ENCODE assay signal across 8 mouse cellular contexts in genomic region chr11:100004846-100005245, GRCm38 (mm10). TPM values are rescaled to one million over a fixed set of nuclear protein-coding genes. Genes with fewer than 3 reads are reported as not detected.
DNase-seq lines count a peak whose midpoint lies in the region; ATAC-seq and TF ChIP-seq lines count a peak whose summit lies in the region.

No protein-coding gene starts in this region.

- H3K4me2 ChIP-seq in hindbrain, embryonic 14.5 days (replicated peaks), result no peak overlapping the region
- H3K4me2 ChIP-seq in hindbrain, embryonic 13.5 days, result no peak overlapping the region
- no peak overlapping the region for H3K4me2 ChIP-seq in midbrain, postnatal 0 days (ENCODE audit: low read depth, low read length, poor library complexity, severe bottlenecking)
- H3K4me2 ChIP-seq in forebrain, embryonic 12.5 days, result no peak overlapping the region

- H3K4me3 ChIP-seq in hindbrain, embryonic 14.5 days (replicated peaks; ENCODE audit: low read length), result no peak overlapping the region
- no peak overlapping the region for H3K4me3 ChIP-seq in hindbrain, embryonic 13.5 days
- H3K4me3 ChIP-seq in E14TG2a.4 (replicated peaks; ENCODE audit: low read length), result no peak overlapping the region
- no peak overlapping the region for H3K4me3 ChIP-seq in embryonic fibroblast, embryonic 13.5 days (ENCODE audit: insufficient read depth, low read length)
- H3K4me3 ChIP-seq in midbrain, postnatal 0 days (ENCODE audit: low read depth, low read length), result no peak overlapping the region
- H3K4me3 ChIP-seq in forebrain, embryonic 12.5 days (replicated peaks), result no peak overlapping the region

- ATAC-seq in hindbrain, embryonic 14.5 days (ENCODE audit: low FRiP score), result no peak
- ATAC-seq in hindbrain, embryonic 13.5 days (ENCODE audit: low FRiP score), result no peak
- no peak for ATAC-seq in midbrain, postnatal 0 days (ENCODE audit: low FRiP score)
- ATAC-seq in forebrain, embryonic 12.5 days (ENCODE audit: low FRiP score), result no peak

- no peaks in the 10 kb centered on the region for H3K4me1 ChIP-seq in hindbrain, embryonic 14.5 days (replicated peaks; ENCODE audit: control insufficient read depth, insufficient read depth, low read length)
- no peaks in the 10 kb centered on the region for H3K4me1 ChIP-seq in hindbrain, embryonic 13.5 days (replicated peaks)
- no peaks in the 10 kb centered on the region for H3K4me1 ChIP-seq in E14TG2a.4 (replicated peaks; ENCODE audit: low read depth, low read length)
- no peaks in the 10 kb centered on the region for H3K4me1 ChIP-seq in embryonic fibroblast, embryonic 13.5 days (ENCODE audit: control insufficient read depth, insufficient read depth, low read length)
- H3K4me1 ChIP-seq in midbrain, postnatal 0 days (ENCODE audit: insufficient read depth, low read length), result no peaks in the 10 kb centered on the region
- H3K4me1 ChIP-seq in forebrain, embryonic 12.5 days, result no peaks in the 10 kb centered on the region

- H3K9me3 ChIP-seq in hindbrain, embryonic 14.5 days (ENCODE audit: control insufficient read depth, low read length), result 0 out of 2 replicates have a peak, but pooled peaks cover 5% of the 10 kb centered on the region
- no peaks in the 10 kb centered on the region for H3K9me3 ChIP-seq in hindbrain, embryonic 13.5 days
- peaks cover 4% of the 10 kb centered on the region; the same call in 1 of the 2 replicates for H3K9me3 ChIP-seq in E14TG2a.4 (ENCODE audit: low read length)
- H3K9me3 ChIP-seq in midbrain, postnatal 0 days (ENCODE audit: low read length), result no peaks in the 10 kb centered on the region
- H3K9me3 ChIP-seq in forebrain, embryonic 12.5 days, result no peaks in the 10 kb centered on the region

- no peak overlapping the region for H3K27ac ChIP-seq in hindbrain, embryonic 14.5 days
- no peak overlapping the region for H3K27ac ChIP-seq in hindbrain, embryonic 13.5 days
- H3K27ac ChIP-seq in embryonic fibroblast, embryonic 13.5 days (ENCODE audit: insufficient read depth, low read length), result no peak overlapping the region
- H3K27ac ChIP-seq in midbrain, postnatal 0 days (ENCODE audit: low read depth, low read length), result no peak overlapping the region
- no peak overlapping the region for H3K27ac ChIP-seq in forebrain, embryonic 12.5 days

- H3K9ac ChIP-seq in hindbrain, embryonic 14.5 days, result no peak overlapping the region
- H3K9ac ChIP-seq in hindbrain, embryonic 13.5 days, result no peak overlapping the region
- H3K9ac ChIP-seq in midbrain, postnatal 0 days (replicated peaks; ENCODE audit: low read length, poor library complexity, severe bottlenecking), result no peak overlapping the region
- H3K9ac ChIP-seq in forebrain, embryonic 12.5 days, result no peak overlapping the region

- 28% methylated on average over 6 of the region's 6 CpGs for WGBS in hindbrain, embryonic 14.5 days
- WGBS in hindbrain, embryonic 13.5 days, result 25% methylated on average over 6 of the region's 6 CpGs
- 26% methylated on average over 6 of the region's 6 CpGs for WGBS in midbrain, postnatal 0 days
- 33% methylated on average over 6 of the region's 6 CpGs for WGBS in forebrain, embryonic 12.5 days

- H3K27me3 ChIP-seq in hindbrain, embryonic 14.5 days (ENCODE audit: control insufficient read depth, insufficient read depth, low read length), result no peaks in the 10 kb centered on the region
- H3K27me3 ChIP-seq in hindbrain, embryonic 13.5 days, result no peaks in the 10 kb centered on the region
- H3K27me3 ChIP-seq in E14TG2a.4 (ENCODE audit: insufficient read depth, low read length), result no peaks in the 10 kb centered on the region; the same call in 1 of the 2 replicates
- no peaks in the 10 kb centered on the region for H3K27me3 ChIP-seq in midbrain, postnatal 0 days (ENCODE audit: insufficient read depth, low read length)
- no peaks in the 10 kb centered on the region for H3K27me3 ChIP-seq in forebrain, embryonic 12.5 days

- peak; percentile 98 for TF ChIP-seq CTCF in E14TG2a.4 (conservative IDR thresholded peaks at IDR 0.05; ENCODE audit: low read length)
- peak; percentile 46; the same call in 1 of the 2 replicates for TF ChIP-seq CTCF in embryonic fibroblast, embryonic 13.5 days (IDR thresholded peaks at IDR 0.05; ENCODE audit: borderline replicate concordance, insufficient read depth, low read length)
- peak; percentile 91 for TF ChIP-seq CTCF in midbrain, postnatal 0 days (IDR thresholded peaks at IDR 0.05)

- no peak for TF ChIP-seq POLR2A in embryonic fibroblast, embryonic 13.5 days (IDR thresholded peaks at IDR 0.05; ENCODE audit: low read depth, low read length)

- no peaks in the 10 kb centered on the region for H3K36me3 ChIP-seq in hindbrain, embryonic 14.5 days (replicated peaks; ENCODE audit: control insufficient read depth, insufficient read depth)
- H3K36me3 ChIP-seq in hindbrain, embryonic 13.5 days, result no peaks in the 10 kb centered on the region
- no peaks in the 10 kb centered on the region for H3K36me3 ChIP-seq in E14TG2a.4 (ENCODE audit: insufficient read depth, low read length)
- H3K36me3 ChIP-seq in midbrain, postnatal 0 days (ENCODE audit: insufficient read depth, low read length), result no peaks in the 10 kb centered on the region
- no peaks in the 10 kb centered on the region for H3K36me3 ChIP-seq in forebrain, embryonic 12.5 days (replicated peaks)

- DNase-seq in hindbrain, embryonic 14.5 days (ENCODE audit: low spot score), result peak; percentile 67
- peak; percentile 62 for DNase-seq in adrenal gland, postnatal 14 days
- peak; percentile 58 for DNase-seq in layer of hippocampus, adult 9-11 months
- peak; percentile 64 for DNase-seq in midbrain, postnatal 0 days (ENCODE audit: low spot score)

RNA-seq across cellular contexts. Expression of gene Krtap17-1, which starts 11.1 kb away (rescaled TPM):
- polyA plus RNA-seq in hindbrain, embryonic 14.5 days (2014; fragmentation: Nextera tagmentation; extraction: Ambion mirVana), result 0.86 and 1.5 TPM in 2 replicates
- polyA plus RNA-seq in hindbrain, embryonic 13.5 days (2015; fragmentation: Nextera tagmentation; extraction: Ambion mirVana), result 0.45 TPM in 1 of 2 replicates, not detected in the other
- not detected in 2 replicates for total RNA-seq in adrenal gland, postnatal 14 days (2021)
- polyA plus RNA-seq in embryonic fibroblast, embryonic 13.5 days (2011; ENCODE audit: insufficient read length, low read depth, missing spikeins), result not detected in 2 replicates
- 0.22 and 1.4 TPM in 2 replicates for total RNA-seq in midbrain, postnatal 0 days (2014; rRNA removed)
- 1.7 TPM in 2 replicates for polyA plus RNA-seq in midbrain, postnatal 0 days (2015; fragmentation: Nextera tagmentation; extraction: Ambion mirVana)
- polyA plus RNA-seq in forebrain, embryonic 12.5 days (2016; fragmentation: Nextera tagmentation; extraction: Ambion mirVana), result not detected in 2 replicates

RNA-seq across cellular contexts. Expression of gene Krt33a, which starts 11.2 kb away (rescaled TPM):
- polyA plus RNA-seq in hindbrain, embryonic 14.5 days (2014; fragmentation: Nextera tagmentation; extraction: Ambion mirVana), result not detected in 2 replicates
- not detected in 2 replicates for polyA plus RNA-seq in hindbrain, embryonic 13.5 days (2015; fragmentation: Nextera tagmentation; extraction: Ambion mirVana)
- total RNA-seq in adrenal gland, postnatal 14 days (2021), result not detected in 2 replicates
- polyA plus RNA-seq in embryonic fibroblast, embryonic 13.5 days (2011; ENCODE audit: insufficient read length, low read depth, missing spikeins), result not detected in 2 replicates
- not detected in 2 replicates for total RNA-seq in midbrain, postnatal 0 days (2014; rRNA removed)
- not detected in 2 replicates for polyA plus RNA-seq in midbrain, postnatal 0 days (2015; fragmentation: Nextera tagmentation; extraction: Ambion mirVana)
- not detected in 2 replicates for polyA plus RNA-seq in forebrain, embryonic 12.5 days (2016; fragmentation: Nextera tagmentation; extraction: Ambion mirVana)

RNA-seq across cellular contexts. Expression of gene Krtap16-1, which starts 18.4 kb away (rescaled TPM):
- polyA plus RNA-seq in hindbrain, embryonic 14.5 days (2014; fragmentation: Nextera tagmentation; extraction: Ambion mirVana), result 0.16 and 0.29 TPM in 2 replicates
- polyA plus RNA-seq in hindbrain, embryonic 13.5 days (2015; fragmentation: Nextera tagmentation; extraction: Ambion mirVana), result 0.09 and 0.13 TPM in 2 replicates
- total RNA-seq in adrenal gland, postnatal 14 days (2021), result not detected in 2 replicates
- polyA plus RNA-seq in embryonic fibroblast, embryonic 13.5 days (2011; ENCODE audit: insufficient read length, low read depth, missing spikeins), result not detected in 2 replicates
- not detected in 2 replicates for total RNA-seq in midbrain, postnatal 0 days (2014; rRNA removed)
- polyA plus RNA-seq in midbrain, postnatal 0 days (2015; fragmentation: Nextera tagmentation; extraction: Ambion mirVana), result not detected in 2 replicates
- polyA plus RNA-seq in forebrain, embryonic 12.5 days (2016; fragmentation: Nextera tagmentation; extraction: Ambion mirVana), result not detected in 2 replicates

RNA-seq across cellular contexts. Expression of gene Krt33b, which starts 24.8 kb away (rescaled TPM):
- 0.13 TPM in 1 of 2 replicates, not detected in the other for polyA plus RNA-seq in hindbrain, embryonic 14.5 days (2014; fragmentation: Nextera tagmentation; extraction: Ambion mirVana)
- not detected in 2 replicates for polyA plus RNA-seq in hindbrain, embryonic 13.5 days (2015; fragmentation: Nextera tagmentation; extraction: Ambion mirVana)
- total RNA-seq in adrenal gland, postnatal 14 days (2021), result not detected in 2 replicates
- not detected in 2 replicates for polyA plus RNA-seq in embryonic fibroblast, embryonic 13.5 days (2011; ENCODE audit: insufficient read length, low read depth, missing spikeins)
- not detected in 2 replicates for total RNA-seq in midbrain, postnatal 0 days (2014; rRNA removed)
- polyA plus RNA-seq in midbrain, postnatal 0 days (2015; fragmentation: Nextera tagmentation; extraction: Ambion mirVana), result 0.13 and 0.25 TPM in 2 replicates
- not detected in 2 replicates for polyA plus RNA-seq in forebrain, embryonic 12.5 days (2016; fragmentation: Nextera tagmentation; extraction: Ambion mirVana)

RNA-seq across cellular contexts. Expression of gene Krtap29-1, which starts 26.0 kb away (rescaled TPM):
- polyA plus RNA-seq in hindbrain, embryonic 14.5 days (2014; fragmentation: Nextera tagmentation; extraction: Ambion mirVana), result not detected in 2 replicates
- not detected in 2 replicates for polyA plus RNA-seq in hindbrain, embryonic 13.5 days (2015; fragmentation: Nextera tagmentation; extraction: Ambion mirVana)
- total RNA-seq in adrenal gland, postnatal 14 days (2021), result not detected in 2 replicates
- not detected in 2 replicates for polyA plus RNA-seq in embryonic fibroblast, embryonic 13.5 days (2011; ENCODE audit: insufficient read length, low read depth, missing spikeins)
- not detected in 2 replicates for total RNA-seq in midbrain, postnatal 0 days (2014; rRNA removed)
- polyA plus RNA-seq in midbrain, postnatal 0 days (2015; fragmentation: Nextera tagmentation; extraction: Ambion mirVana), result not detected in 2 replicates
- not detected in 2 replicates for polyA plus RNA-seq in forebrain, embryonic 12.5 days (2016; fragmentation: Nextera tagmentation; extraction: Ambion mirVana)

Comparison
In these comparisons a context has a peak if more than half of its experiments do, and no peak if none do; other contexts are left out.
1. CTCF ChIP-seq: peak in every context shown above with its lines; median percentile 98 in E14TG2a.4; 91 in midbrain, postnatal 0 days; 46 in embryonic fibroblast, embryonic 13.5 days.